Mouse (Mus musculus) left cerebral cortex, adult 2 months (tissue): ENCODE measurements around the gene Olfr1054. TPM values are rescaled to one million over a fixed set of nuclear protein-coding genes. Genes with fewer than 3 reads are reported as not detected.
"Not testable (repeated sequence)": the region's sequence is repeated elsewhere in the genome, so short reads cannot be mapped to it uniquely, and the experiment has no call there.

Experiments used
- DNase-seq, 2 experiments: peaks; one replicate each; pipeline ENCODE4 v3.0.0; 2021 to 2022; ENCODE audit warnings: low spot score in 2 of 2, mixed read lengths in 1 of 2; ENCODE audit errors: extremely low spot score in 1 of 2
- H3K27ac ChIP-seq: fragments of 200-600 bp; 2 replicates; pipeline ENCODE4 v1.8.1; 2022
- H3K4me3 ChIP-seq: fragments of 200-600 bp; 2 replicates; pipeline ENCODE4 v1.8.1; 2022
- CTCF ChIP-seq: fragments of 200-600 bp; IDR thresholded peaks from 2 replicates; pipeline ENCODE4 v1.8.1; 2022; ENCODE audit warnings: antibody characterized with exemption, mild to moderate bottlenecking, moderate library complexity
- intact Hi-C: fragments of 180-260 bp; cut with DNase I; formaldehyde crosslinking; loops from one replicate; pipeline ENCODE4 v1.15.1; 2025
- long read RNA-seq, 2 experiments: library from polyadenylated mRNA; stranded (forward); transcript quantifications; one replicate each; pipeline ENCODE4 v2.0.0; 2021; ENCODE audit warnings: borderline mapping rate in 2 of 2
- total RNA-seq, 2 experiments: library from RNA; stranded (reverse); gene quantifications; 2 replicates each; pipeline ENCODE4 v1.2.3; 2021

Gene Olfr1054
- not detected for total RNA-seq
- long read RNA-seq, experiment 1 = 0 reads
- long read RNA-seq, experiment 2 = 0 reads

GRCm38 (mm10) chr2:86335333-86335732 lies at the start of gene Olfr1054:
Gene Olfr1054 (minus strand): TSS chr2:86335433.
- intact Hi-C loops = no loop called here
- Histone ChIP-seq H3K4me3 (no peak within 1 kb of the TSS), H3K27ac (no peak within 1 kb of the TSS)
- no peak for DNase-seq
- no peak for TF ChIP-seq CTCF

GRCm38 (mm10) chr2:86378293-86378692 lies 43.1 kb upstream of the Olfr1054 start, which contains the start of gene Olfr1057:
Gene Olfr1057 (minus strand): TSS chr2:86378393.
- no peak for DNase-seq
- no peak for TF ChIP-seq CTCF
- Histone ChIP-seq H3K4me3 (no peak within 1 kb of the TSS), H3K27ac (no peak within 1 kb of the TSS)
- intact Hi-C loops = no loop called here

GRCm38 (mm10) chr2:86366342-86366741 lies 31.1 kb upstream of the Olfr1054 start:
- H3K27ac ChIP-seq, DNase-seq, intact Hi-C loops, H3K4me3 ChIP-seq: not testable (repeated sequence)

- DNase-seq = no peak
- Histone ChIP-seq H3K27ac (no peak within 1 kb of the TSS), H3K4me3 (no peak within 1 kb of the TSS)
- no peak for TF ChIP-seq CTCF
- intact Hi-C loops = no loop called here
Measured at GRCm38 (mm10) chr2:86362369-86362768, 27.1 kb upstream of the Olfr1054 start, which contains the start of gene Olfr1056. Gene Olfr1056 (minus strand): TSS chr2:86362469.

GRCm38 (mm10) chr2:86351751-86352150 lies 16.5 kb upstream of the Olfr1054 start:
- H3K4me3 ChIP-seq, DNase-seq, H3K27ac ChIP-seq, intact Hi-C loops: not testable (repeated sequence)

GRCm38 (mm10) chr2:86350184-86350583 lies 15.0 kb upstream of the Olfr1054 start, which contains the start of gene Olfr1055:
Gene Olfr1055 (minus strand): TSS chr2:86350284.
- Histone ChIP-seq H3K27ac (no peak within 1 kb of the TSS), H3K4me3 (no peak within 1 kb of the TSS)
- no peak for DNase-seq
- no peak for TF ChIP-seq CTCF
- intact Hi-C loops = no loop called here

GRCm38 (mm10) chr2:86315184-86315583 lies 20.0 kb downstream of the Olfr1054 start, which contains the start of gene Olfr1053:
Gene Olfr1053 (minus strand): TSS chr2:86315284.
- Histone ChIP-seq H3K4me3 (no peak within 1 kb of the TSS), H3K27ac (no peak within 1 kb of the TSS)
- intact Hi-C loops = no loop called here
- TF ChIP-seq CTCF = no peak
- DNase-seq = no peak

GRCm38 (mm10) chr2:86292155-86292554 lies 43.1 kb downstream of the Olfr1054 start, which contains the start of gene Olfr1052:
Gene Olfr1052 (plus strand): TSS chr2:86292455.
- no peak for TF ChIP-seq CTCF
- Histone ChIP-seq H3K4me3 (no peak within 1 kb of the TSS), H3K27ac (no peak within 1 kb of the TSS)
- intact Hi-C loops = no loop called here
- DNase-seq = no peak

Other genes with a start within 250 kb of the Olfr1054 start
- gene Olfr1037, start 248.0 kb downstream of the Olfr1054 start, total RNA-seq = not detected
- not detected for gene Olfr1039, start 199.5 kb downstream of the Olfr1054 start, total RNA-seq
- gene Olfr1040, start 188.7 kb downstream of the Olfr1054 start, total RNA-seq = not detected
- not detected for gene Olfr1042, start 173.6 kb downstream of the Olfr1054 start, total RNA-seq
- gene Olfr1043, start 167.9 kb downstream of the Olfr1054 start, total RNA-seq = not detected
- not detected for gene Olfr1044, start 157.6 kb downstream of the Olfr1054 start, total RNA-seq
- gene Olfr52, start 149.8 kb downstream of the Olfr1054 start, total RNA-seq = not detected
- not detected for gene Olfr1045, start 132.4 kb downstream of the Olfr1054 start, total RNA-seq
- gene Olfr1046, start 116.1 kb downstream of the Olfr1054 start, total RNA-seq = not detected
- not detected for gene Olfr1047, start 104.0 kb downstream of the Olfr1054 start, total RNA-seq
- gene Olfr1048, start 95.1 kb downstream of the Olfr1054 start, total RNA-seq = not detected
- not detected for gene Olfr1049, start 77.1 kb downstream of the Olfr1054 start, total RNA-seq
- not detected for gene Olfr1051, start 56.3 kb downstream of the Olfr1054 start, total RNA-seq
- gene Olfr1052, start 43.0 kb downstream of the Olfr1054 start, total RNA-seq = not detected
- not detected for gene Olfr1053, start 20.1 kb downstream of the Olfr1054 start, total RNA-seq
- not detected for gene Olfr1055, start 14.9 kb upstream of the Olfr1054 start, total RNA-seq
- not detected for gene Olfr1056, start 27.0 kb upstream of the Olfr1054 start, total RNA-seq
- not detected for gene Olfr1057, start 43.0 kb upstream of the Olfr1054 start, total RNA-seq
- not detected for gene Olfr1058, start 53.1 kb upstream of the Olfr1054 start, total RNA-seq
- gene Olfr1061, start 78.6 kb upstream of the Olfr1054 start, total RNA-seq = not detected
- gene Olfr1062, start 91.3 kb upstream of the Olfr1054 start, total RNA-seq = not detected
- gene Olfr1065, start 115.2 kb upstream of the Olfr1054 start, total RNA-seq = not detected
- not detected for gene Olfr1066, start 120.8 kb upstream of the Olfr1054 start, total RNA-seq
- gene Olfr228, start 152.0 kb upstream of the Olfr1054 start, total RNA-seq = not detected
- not detected for gene Olfr1076, start 173.0 kb upstream of the Olfr1054 start, total RNA-seq
- gene Olfr1079, start 207.0 kb upstream of the Olfr1054 start, total RNA-seq = not detected
- not detected for gene Olfr1080, start 222.8 kb upstream of the Olfr1054 start, total RNA-seq